Mouse (Mus musculus): ENCODE data around the gene 4933427D14Rik. TPM values are rescaled to one million over a fixed set of nuclear protein-coding genes. Genes with fewer than 3 reads are reported as not detected.

4933427D14Rik gene
- polyA plus RNA-seq, 1 experiment = 12.6 TPM

GRCm38 (mm10) chr11:72223414-72223813 is 16.2 kb upstream of the 4933427D14Rik start:
- 91% methylated on average over 4 of the region's 4 CpGs for WGBS
- no peak overlapping the region for H3K4me3 ChIP-seq (ENCODE audit: control insufficient read depth, insufficient read depth, low read length)
- TF ChIP-seq CTCF (IDR thresholded peaks at IDR 0.05; ENCODE audit: borderline replicate concordance, control insufficient read depth, extremely low read depth, insufficient read depth, low read length, poor library complexity) (no peak), POLR2A (IDR thresholded peaks at IDR 0.05; ENCODE audit: control insufficient read depth, extremely low read depth, insufficient read depth, low read length, poor library complexity) (no peak)
- H3K27me3 ChIP-seq (ENCODE audit: control insufficient read depth, insufficient read depth, low read length) = no peaks in the 10 kb centered on the region
- H3K4me1 ChIP-seq (replicated peaks; ENCODE audit: control insufficient read depth, insufficient read depth, low read length) = no peaks in the 10 kb centered on the region
- H3K27ac ChIP-seq (ENCODE audit: control insufficient read depth, insufficient read depth, low read length) = no peak overlapping the region
- H3K36me3 ChIP-seq (ENCODE audit: control insufficient read depth, insufficient read depth, low read length) = no peaks in the 10 kb centered on the region
- DNase-seq = no peak

DNA sequence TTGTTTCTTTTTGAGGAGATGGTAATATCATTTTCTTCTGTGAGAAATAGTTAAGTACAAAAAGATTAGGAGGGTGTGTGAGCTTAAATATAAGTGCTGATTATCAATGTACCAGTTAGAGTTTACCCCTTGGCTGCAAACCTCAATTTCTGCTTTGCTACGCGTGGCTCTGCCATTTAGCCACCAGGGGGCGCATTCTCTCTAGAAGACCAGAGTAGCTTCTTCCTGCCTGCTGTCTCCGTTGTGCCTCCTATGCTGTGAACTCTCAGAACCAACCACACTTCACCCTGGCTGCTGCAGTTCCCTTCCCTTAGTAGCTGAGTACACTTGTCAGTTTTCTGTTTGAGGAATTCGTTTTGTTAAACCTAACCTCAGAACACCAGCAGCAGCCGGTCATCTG is 14.0 kb upstream of the 4933427D14Rik start:
- TF ChIP-seq CTCF (IDR thresholded peaks at IDR 0.05; ENCODE audit: borderline replicate concordance, control insufficient read depth, extremely low read depth, insufficient read depth, low read length, poor library complexity) = peak; percentile 57; the same call in 1 of the 2 replicates
- TF ChIP-seq POLR2A (IDR thresholded peaks at IDR 0.05; ENCODE audit: control insufficient read depth, extremely low read depth, insufficient read depth, low read length, poor library complexity) = no peak
- H3K4me1 ChIP-seq (replicated peaks; ENCODE audit: control insufficient read depth, insufficient read depth, low read length) = no peaks in the 10 kb centered on the region
- DNase-seq = peak; percentile 78
- H3K4me3 ChIP-seq (ENCODE audit: control insufficient read depth, insufficient read depth, low read length) = no peak overlapping the region
- H3K36me3 ChIP-seq (ENCODE audit: control insufficient read depth, insufficient read depth, low read length) = no peaks in the 10 kb centered on the region
- H3K27ac ChIP-seq (ENCODE audit: control insufficient read depth, insufficient read depth, low read length) = no peak overlapping the region
- no peaks in the 10 kb centered on the region; the same call in 1 of the 2 replicates for H3K27me3 ChIP-seq (ENCODE audit: control insufficient read depth, insufficient read depth, low read length)
- whole genome bisulfite sequencing = 14% methylated on average over 6 of the region's 6 CpGs

DNA sequence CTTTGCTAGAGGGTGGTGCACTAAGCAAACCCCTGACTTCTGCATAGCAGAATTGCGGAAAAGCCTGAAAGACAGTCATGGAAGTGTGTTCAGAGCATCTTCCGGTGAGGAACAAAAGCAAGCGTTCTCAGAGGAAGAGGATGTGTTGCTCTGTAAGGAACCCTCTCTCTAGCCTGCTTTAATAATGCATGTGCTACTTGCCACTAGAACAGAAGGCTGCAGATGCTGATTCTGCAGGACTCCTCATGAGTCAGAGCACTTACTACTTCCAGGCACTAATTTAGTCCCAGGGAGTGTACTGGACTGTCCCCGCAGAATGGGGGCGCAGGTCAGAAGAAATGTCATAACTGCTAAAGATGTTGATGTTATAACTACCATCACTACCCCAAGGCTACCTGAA is 9.9 kb upstream of the 4933427D14Rik start:
- Histone ChIP-seq H3K27me3 (ENCODE audit: control insufficient read depth, insufficient read depth, low read length) (no peaks in the 10 kb centered on the region; the same call in 1 of the 2 replicates), H3K4me1 (replicated peaks; ENCODE audit: control insufficient read depth, insufficient read depth, low read length) (peaks cover 6% of the 10 kb centered on the region), H3K4me3 (ENCODE audit: control insufficient read depth, insufficient read depth, low read length) (no peak overlapping the region), H3K27ac (ENCODE audit: control insufficient read depth, insufficient read depth, low read length) (no peak overlapping the region), H3K36me3 (ENCODE audit: control insufficient read depth, insufficient read depth, low read length) (no peaks in the 10 kb centered on the region)
- no peak for DNase-seq
- TF ChIP-seq CTCF (IDR thresholded peaks at IDR 0.05; ENCODE audit: borderline replicate concordance, control insufficient read depth, extremely low read depth, insufficient read depth, low read length, poor library complexity) = no peak
- no peak for TF ChIP-seq POLR2A (IDR thresholded peaks at IDR 0.05; ENCODE audit: control insufficient read depth, extremely low read depth, insufficient read depth, low read length, poor library complexity)
- WGBS = 93% methylated on average over 5 of the region's 5 CpGs

DNA sequence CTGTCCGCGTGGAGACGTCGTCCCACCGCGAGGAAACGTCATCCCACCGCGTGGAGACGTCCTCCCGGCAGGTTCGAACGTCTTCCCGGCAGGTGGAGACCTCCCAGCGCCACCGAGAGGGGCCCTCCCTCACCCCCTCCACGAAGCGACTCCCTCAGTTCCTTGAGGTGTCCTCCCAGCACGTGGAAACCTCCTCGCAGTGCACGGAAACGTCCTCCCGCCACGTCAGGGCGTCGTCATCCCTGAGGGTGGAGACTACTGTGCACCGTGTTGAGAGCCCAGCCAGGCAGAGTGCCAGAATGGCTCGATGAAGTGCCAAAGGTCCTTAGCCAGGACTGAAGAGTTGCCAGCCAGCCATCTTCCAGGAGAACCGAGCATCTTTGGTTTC is 8.1 kb upstream of the 4933427D14Rik start, which contains the start of gene Med31:
TSS of gene Med31 (minus strand) at position 183 of the 388 bp plus-strand sequence.
- TF ChIP-seq CTCF (IDR thresholded peaks at IDR 0.05; ENCODE audit: borderline replicate concordance, control insufficient read depth, extremely low read depth, insufficient read depth, low read length, poor library complexity) (no peak), POLR2A (IDR thresholded peaks at IDR 0.05; ENCODE audit: control insufficient read depth, extremely low read depth, insufficient read depth, low read length, poor library complexity) (no peak)
- peak within 1 kb of the TSS; percentile 17; the same call in 1 of the 2 replicates for H3K27ac ChIP-seq (ENCODE audit: control insufficient read depth, insufficient read depth, low read length)
- H3K4me3 ChIP-seq (ENCODE audit: control insufficient read depth, insufficient read depth, low read length) = peak within 1 kb of the TSS; percentile 91
- under 1% methylated on average over 29 of the region's 29 CpGs for WGBS
- H3K27me3 ChIP-seq (ENCODE audit: control insufficient read depth, insufficient read depth, low read length) = no peaks in the 10 kb centered on the region; the same call in 1 of the 2 replicates
- H3K36me3 ChIP-seq (ENCODE audit: control insufficient read depth, insufficient read depth, low read length) = peaks cover 4% of the 10 kb centered on the region; the same call in 1 of the 2 replicates
- H3K4me1 ChIP-seq (replicated peaks; ENCODE audit: control insufficient read depth, insufficient read depth, low read length) = peaks cover 6% of the 10 kb centered on the region
- peak; percentile 77 for DNase-seq

DNA sequence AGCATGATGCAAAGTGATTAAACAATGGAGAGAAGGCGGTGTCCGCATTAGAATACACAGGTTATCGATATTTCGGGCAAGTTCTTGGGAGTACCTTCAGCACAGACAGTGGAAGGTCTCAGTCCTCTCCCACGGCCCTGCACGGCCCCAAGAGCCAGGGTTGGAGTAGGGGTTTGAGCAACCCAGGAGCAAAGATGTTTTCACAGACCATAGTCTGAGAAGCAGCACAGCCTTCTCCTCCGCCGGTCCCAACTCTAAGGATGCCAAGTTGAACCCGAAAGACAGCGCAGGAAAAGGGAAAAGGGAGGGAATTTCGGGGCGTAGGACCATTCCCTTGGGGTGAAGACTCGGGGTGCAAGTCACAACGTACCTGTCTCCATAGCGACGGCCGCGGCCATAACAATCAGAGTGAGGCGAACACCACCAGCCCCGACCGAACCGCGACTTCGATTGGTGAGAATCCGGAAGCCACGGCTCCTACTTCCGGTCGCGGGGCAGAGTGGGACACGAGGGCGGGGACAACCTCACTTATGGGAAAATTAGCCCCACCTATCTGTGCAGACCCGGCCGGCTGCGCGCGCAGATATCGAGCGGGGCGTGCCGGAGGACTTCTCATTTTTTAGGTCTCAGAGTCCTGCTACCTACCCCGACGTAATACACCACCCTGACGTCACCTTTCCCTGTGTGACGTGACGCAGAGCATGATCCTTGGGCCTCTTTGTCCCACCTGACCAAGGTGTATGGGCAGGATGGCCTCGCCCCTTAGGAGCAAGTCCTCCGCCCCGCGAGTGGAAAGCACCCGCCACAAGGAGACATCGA is 7.5 kb upstream of the 4933427D14Rik start:
- DNase-seq = peak; percentile 88
- H3K36me3 ChIP-seq (ENCODE audit: control insufficient read depth, insufficient read depth, low read length) = peaks cover 4% of the 10 kb centered on the region; the same call in 1 of the 2 replicates
- WGBS = 1% methylated on average over 51 of the region's 51 CpGs
- peaks cover 6% of the 10 kb centered on the region for H3K4me1 ChIP-seq (replicated peaks; ENCODE audit: control insufficient read depth, insufficient read depth, low read length)
- H3K4me3 ChIP-seq (ENCODE audit: control insufficient read depth, insufficient read depth, low read length) = peak overlapping the region; percentile 91
- TF ChIP-seq CTCF (IDR thresholded peaks at IDR 0.05; ENCODE audit: borderline replicate concordance, control insufficient read depth, extremely low read depth, insufficient read depth, low read length, poor library complexity) (no peak), POLR2A (IDR thresholded peaks at IDR 0.05; ENCODE audit: control insufficient read depth, extremely low read depth, insufficient read depth, low read length, poor library complexity) (peak; percentile 57; the same call in 1 of the 2 replicates)
- peak overlapping the region; percentile 17; the same call in 1 of the 2 replicates for H3K27ac ChIP-seq (ENCODE audit: control insufficient read depth, insufficient read depth, low read length)
- H3K27me3 ChIP-seq (ENCODE audit: control insufficient read depth, insufficient read depth, low read length) = no peaks in the 10 kb centered on the region; the same call in 1 of the 2 replicates

DNA sequence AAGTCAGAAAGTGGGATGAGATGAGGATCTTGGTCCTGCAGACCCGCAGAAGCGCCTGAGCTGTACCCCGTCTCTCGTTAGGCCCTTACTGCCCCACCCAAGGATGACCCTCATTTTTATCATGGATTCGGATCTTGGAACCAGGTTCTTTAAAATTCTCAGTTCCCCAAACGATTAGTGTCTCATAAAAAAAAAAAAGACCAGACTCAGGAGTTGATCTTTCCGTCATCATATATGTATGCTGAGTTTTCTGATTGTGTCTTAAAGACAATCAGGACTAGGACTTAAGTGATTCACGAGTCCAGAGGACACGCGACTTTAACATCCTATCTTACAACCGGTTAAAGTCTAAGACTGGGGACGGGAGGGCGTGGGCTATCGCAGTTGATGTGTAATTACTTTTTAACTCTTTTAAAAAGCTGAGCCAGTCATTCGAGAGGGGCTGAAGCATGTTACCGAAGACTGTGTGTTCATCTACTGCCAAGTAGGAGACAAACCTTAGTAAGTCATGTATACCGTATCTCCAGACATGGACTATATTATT is 647 bp upstream of the 4933427D14Rik start:
- Histone ChIP-seq H3K4me3 (ENCODE audit: control insufficient read depth, insufficient read depth, low read length) (peak overlapping the region; percentile 95), H3K27me3 (ENCODE audit: control insufficient read depth, insufficient read depth, low read length) (no peaks in the 10 kb centered on the region), H3K36me3 (ENCODE audit: control insufficient read depth, insufficient read depth, low read length) (peaks cover 4% of the 10 kb centered on the region; the same call in 1 of the 2 replicates), H3K27ac (ENCODE audit: control insufficient read depth, insufficient read depth, low read length) (no peak overlapping the region), H3K4me1 (replicated peaks; ENCODE audit: control insufficient read depth, insufficient read depth, low read length) (peaks cover 16% of the 10 kb centered on the region)
- TF ChIP-seq POLR2A (IDR thresholded peaks at IDR 0.05; ENCODE audit: control insufficient read depth, extremely low read depth, insufficient read depth, low read length, poor library complexity) = no peak
- no peak for TF ChIP-seq CTCF (IDR thresholded peaks at IDR 0.05; ENCODE audit: borderline replicate concordance, control insufficient read depth, extremely low read depth, insufficient read depth, low read length, poor library complexity)
- 19% methylated on average over 17 of the region's 17 CpGs for WGBS
- no peak for DNase-seq
